Mouse (Mus musculus): ENCODE measurements around the gene Elf2.

The Elf2 gene

GRCm38 (mm10) chr3:51327817-51328216 is 12.6 kb downstream of the Elf2 start:
- peak; percentile 91 for DNase-seq

DNA sequence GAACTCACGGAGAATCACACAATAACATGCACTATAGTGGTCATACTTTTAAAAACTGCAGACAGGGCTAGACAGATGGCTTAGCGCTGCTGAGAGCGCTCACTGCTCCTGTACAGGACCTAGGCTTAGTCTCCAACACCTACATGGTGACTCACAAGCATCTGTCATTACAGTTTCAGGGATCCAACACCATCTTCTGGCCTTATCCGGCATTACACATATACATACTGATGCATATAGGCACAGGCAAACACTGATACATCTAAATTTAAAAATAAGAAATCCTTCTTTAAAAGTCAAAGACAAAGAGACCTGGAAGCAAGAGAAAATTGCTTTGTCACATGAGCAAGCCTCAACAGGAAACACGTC is 13.1 kb downstream of the Elf2 start:
- no peak for DNase-seq

- peak; percentile 97 for DNase-seq
Measured at GRCm38 (mm10) chr3:51326664-51327428, 13.6 kb downstream of the Elf2 start.

- no peak for DNase-seq
Measured at GRCm38 (mm10) chr3:51325475-51325874, 15.0 kb downstream of the Elf2 start.

DNA sequence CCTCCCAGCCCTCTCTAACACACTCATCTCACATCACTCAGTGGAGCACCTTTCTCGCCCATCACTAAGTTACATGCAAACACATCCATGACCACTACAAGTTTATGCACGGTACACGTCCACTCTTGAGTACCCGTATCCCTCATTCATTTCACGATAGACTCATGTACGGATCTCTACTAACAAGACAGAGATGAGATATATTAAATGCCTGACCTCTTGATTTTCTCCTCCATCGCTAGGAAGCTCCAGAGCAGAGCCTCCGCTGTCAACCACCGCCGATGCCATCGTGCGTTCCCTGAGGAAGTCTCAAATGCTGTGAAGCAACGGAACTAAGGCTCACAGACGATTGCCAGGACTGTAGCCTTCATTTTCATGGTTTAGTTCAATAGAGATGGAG is 17.5 kb downstream of the Elf2 start:
- DNase-seq, result peak; percentile 56

- DNase-seq, result peak; percentile 71
Measured at GRCm38 (mm10) chr3:51322326-51322725, 18.1 kb downstream of the Elf2 start.

DNA sequence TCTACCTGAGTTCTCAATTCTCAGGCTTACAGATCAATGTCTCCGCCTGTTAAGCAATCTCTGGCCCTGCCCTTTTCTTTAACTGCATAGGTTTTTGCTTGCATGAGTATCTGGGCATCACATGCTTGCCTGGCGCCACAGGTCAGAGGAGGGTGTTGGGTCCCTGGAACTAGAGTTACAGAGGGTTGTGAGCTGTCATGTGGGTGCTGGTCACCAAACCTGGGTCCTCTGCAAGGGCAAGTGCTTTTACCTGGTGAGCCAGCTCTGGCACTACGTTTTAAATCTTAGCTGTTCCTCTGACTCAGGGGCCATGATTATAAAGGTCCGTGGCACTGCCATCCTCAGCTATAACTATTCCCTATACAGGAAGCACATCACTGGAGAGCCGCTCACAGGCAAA is 19.3 kb downstream of the Elf2 start:
- peak; percentile 84 for DNase-seq

- DNase-seq, result peak; percentile 24
Measured at GRCm38 (mm10) chr3:51318053-51318452, 22.4 kb downstream of the Elf2 start.

DNA sequence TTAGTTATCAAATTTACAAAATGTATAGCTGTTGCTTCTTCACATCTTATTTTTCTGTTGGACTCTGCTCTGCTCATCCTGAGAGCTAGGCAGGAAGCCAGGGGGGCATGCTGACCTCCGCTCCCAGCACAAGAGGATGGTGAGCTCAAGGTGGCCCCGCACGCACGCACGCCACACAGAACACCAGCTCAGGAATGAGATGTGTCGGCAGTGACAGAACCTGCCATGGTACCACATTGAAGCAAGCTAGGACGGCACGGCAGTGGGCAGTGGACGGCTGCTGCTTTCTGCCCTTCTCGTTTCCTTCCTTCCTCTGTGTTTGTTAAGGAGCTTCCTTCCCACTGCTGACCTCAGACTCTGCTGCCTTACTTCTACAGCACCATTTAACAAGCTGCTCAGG is 23.6 kb downstream of the Elf2 start:
- peak; percentile 79 for DNase-seq

DNA sequence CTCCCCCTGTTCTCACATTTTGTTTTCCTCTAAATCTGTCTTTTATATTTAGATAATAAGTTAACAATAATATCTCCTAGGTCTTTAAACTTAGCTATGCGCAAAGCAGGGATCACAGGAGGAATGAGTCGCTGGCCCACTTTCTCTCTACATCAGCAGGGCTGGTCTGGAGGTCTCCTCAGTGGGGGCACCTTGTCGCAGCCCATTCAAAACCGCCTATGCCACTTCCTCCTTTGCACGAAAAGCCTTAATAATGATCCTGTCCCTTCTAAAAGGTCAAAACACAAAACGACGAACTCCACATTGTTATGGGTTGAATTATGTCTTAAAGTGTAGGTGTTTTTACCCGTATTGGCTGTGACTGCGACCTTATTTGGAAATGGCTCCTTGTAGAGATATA is 28.8 kb downstream of the Elf2 start:
- peak; percentile 30 for DNase-seq

DNA sequence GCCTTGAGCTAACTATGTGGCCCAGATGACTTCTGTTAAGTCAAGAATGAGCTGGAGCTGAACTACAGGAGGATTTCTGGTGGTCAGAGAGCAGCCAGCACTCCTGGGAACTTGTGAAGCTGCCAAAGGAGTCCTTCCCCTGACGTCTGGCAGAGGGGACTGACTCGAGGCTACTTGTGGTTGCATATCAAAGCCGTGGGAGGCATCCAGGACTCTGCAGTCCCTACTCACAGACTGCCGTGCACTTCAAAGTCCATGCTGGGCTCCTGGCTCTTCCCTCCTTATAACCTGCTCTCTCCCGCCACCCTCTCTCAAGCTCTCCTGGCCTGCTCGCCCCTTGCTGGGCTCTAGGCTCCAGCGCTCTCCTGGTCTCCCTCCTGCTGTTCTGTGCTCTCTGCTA is 30.4 kb downstream of the Elf2 start:
- peak; percentile 91 for DNase-seq

- peak; percentile 89 for DNase-seq
Measured at GRCm38 (mm10) chr3:51306621-51307020, 33.8 kb downstream of the Elf2 start.

DNA sequence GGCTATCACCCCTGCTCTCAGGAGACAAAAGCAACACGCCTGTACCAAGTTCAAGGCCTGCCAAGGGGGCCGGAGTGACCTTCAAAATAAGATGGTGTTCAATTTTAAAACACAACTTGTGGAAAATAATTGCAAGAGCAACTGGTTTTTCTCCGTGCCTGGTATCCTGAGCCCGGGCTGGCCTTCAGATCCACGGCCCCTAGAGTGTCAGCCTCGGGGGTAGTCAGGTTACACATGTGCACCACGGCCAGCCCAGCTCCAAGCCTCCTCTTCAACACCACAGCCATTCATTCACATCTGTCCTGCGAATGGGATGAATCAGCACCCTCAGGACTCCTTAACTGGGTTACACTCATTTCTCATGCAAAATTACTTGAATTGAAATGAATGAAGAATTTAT is 34.5 kb downstream of the Elf2 start:
- peak; percentile 86 for DNase-seq

DNA sequence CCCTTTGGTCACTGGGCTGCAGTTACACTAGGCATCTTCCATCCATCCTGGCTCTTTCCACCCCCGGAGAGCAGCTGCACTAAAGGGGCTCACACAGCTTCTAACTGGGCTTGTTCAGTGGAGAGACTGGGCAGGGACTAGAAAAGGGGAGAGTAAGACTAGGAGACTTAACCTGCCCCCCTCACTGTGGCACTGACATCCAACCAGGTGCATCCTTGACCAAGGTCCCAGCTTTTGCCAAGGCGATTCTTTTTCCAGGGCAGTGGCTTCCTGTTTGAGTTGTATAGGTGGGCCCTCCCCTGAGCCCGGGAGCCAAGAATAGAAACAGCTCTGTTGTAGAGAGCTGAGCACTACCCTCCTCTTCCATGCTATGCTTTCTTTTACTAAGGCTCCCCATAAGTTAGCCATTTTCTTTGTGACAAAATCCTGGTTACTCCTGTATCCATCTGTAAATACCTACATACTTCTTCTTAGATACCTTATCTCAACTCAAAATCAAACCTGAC is 37.4 kb downstream of the Elf2 start:
- peak; percentile 94 for DNase-seq

- peak; percentile 93 for DNase-seq
Measured at GRCm38 (mm10) chr3:51301583-51301982, 38.9 kb downstream of the Elf2 start.

- no peak for DNase-seq
Measured at GRCm38 (mm10) chr3:51296790-51297189, 43.7 kb downstream of the Elf2 start.

- DNase-seq, result peak; percentile 31
Measured at GRCm38 (mm10) chr3:51295225-51295624, 45.2 kb downstream of the Elf2 start.

DNA sequence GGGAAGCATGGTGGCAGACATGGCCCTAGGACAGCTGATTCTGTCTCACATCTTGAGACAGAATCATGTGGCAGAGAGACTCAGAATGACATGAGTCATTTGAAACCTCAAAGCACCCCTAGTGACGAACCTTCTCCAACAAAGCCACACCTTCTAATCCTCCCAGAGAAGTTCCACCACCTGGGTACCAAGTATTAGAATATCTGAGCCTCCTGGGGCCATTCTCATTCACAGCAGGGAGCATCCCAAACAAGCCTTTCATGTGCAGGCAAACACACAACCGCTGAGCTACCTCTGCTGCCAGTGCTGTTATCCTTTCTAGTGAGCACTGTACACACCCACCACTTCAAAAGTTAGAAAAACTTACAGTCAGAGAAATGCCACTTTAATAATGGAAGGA is 46.2 kb downstream of the Elf2 start:
- no peak for DNase-seq

GRCm38 (mm10) chr3:51288880-51289821 is 51.3 kb downstream of the Elf2 start:
- peak; percentile 95 for DNase-seq

GRCm38 (mm10) chr3:51284375-51284774 is 56.1 kb downstream of the Elf2 start:
- peak; percentile 93 for DNase-seq

- DNase-seq, result no peak
Measured at GRCm38 (mm10) chr3:51281727-51282126, 58.7 kb downstream of the Elf2 start.

DNA sequence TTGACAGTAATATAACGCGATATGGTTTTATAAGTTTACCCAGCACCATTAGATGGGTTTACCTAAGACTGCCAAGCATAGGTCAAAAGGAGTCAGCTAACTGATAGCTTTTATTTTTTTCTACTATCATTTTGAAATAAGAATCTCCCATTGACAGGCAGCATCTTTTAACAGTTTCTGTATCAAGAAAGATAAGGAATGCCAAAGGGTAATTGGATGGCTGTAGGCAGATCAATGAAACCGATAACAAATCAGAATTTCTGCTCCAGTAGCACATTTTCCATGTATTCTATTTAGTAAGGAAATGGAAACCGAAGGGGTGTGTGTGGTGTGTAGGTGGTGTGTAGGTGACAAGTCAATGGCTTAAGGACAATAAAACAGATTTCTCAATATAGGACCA is 62.0 kb downstream of the Elf2 start:
- DNase-seq, result no peak

DNA sequence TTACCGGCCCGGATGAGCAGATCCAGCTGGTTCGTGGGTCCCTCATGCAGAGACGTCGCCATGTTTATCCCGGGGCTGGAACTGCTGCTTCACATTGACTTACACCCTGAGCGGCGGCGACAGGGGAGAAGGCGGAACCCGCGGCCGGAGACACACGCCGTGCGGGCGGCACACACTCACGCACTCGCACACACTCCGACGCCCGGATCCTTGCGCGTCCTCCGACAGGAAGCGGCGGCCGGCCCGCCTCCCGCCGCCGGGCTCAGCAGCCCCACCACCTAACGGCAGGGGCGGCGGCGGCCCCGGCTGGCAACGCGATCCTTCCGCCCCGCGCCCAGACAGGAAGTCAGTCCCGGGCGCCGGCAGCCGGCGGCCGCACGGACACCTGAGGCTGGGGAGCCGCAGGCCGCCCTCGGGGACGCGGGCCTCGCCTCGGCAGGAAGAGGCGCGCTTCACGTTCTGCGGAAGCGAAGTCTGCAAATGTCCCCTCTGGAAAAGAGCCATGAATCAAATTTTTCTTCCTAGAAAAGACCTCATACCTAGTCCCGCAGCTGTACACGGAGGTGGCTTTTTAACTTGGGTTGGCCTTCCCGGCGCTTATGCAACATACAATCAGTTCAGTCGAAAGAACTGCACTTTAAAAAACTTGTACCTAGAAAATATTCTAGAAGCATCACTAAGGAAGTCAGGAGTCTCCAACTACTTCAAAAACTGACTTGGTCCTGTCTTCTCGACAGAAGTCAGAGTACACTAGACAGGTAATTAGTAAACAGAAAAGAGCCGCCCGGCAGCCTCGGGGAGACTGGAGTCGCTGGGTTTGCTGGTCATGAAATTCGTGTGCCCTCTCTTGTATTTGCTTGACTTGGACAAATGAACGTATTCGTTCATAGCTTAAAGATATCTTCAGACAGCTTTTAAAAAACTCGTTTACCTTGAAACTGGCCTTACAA is 63.0 kb downstream of the Elf2 start:
- DNase-seq, result peak; percentile 99

Measured in heart, adult 11 months (tissue).